Mouse (Mus musculus): ENCODE data around the gene Hs6st1.

GRCm38 (mm10) chr1:36068076-36068475, at the start of gene Hs6st1:
- TF ChIP-seq CTCF (IDR thresholded peaks at IDR 0.05; ENCODE audit: low read depth) = no peak
- TF ChIP-seq EP300 (IDR thresholded peaks at IDR 0.05; ENCODE audit: low read depth) = no peak
